In the genomic region with DNA sequence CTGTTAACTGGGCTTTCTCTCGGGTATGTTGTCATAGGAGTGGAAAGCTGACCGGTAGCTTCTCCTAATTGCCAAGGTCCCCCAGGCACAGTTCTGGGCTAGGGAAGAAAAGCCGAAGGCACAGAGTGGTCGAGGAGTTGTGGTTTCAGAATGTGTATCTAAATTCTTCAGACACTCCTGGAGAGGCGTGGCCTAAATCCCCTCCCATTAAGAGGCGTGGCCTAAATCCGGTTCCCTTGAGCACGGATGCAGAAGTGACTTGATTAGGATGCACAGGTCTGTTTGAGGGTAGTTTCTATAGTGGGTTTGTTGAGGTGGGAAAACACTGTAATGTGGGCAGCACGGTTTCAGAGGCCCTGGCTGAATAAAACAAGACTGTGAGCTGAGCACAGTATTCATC, we compare ENCODE assay signal across 14 mouse cellular contexts.
DNase-seq lines count a peak whose midpoint lies in the region; ATAC-seq and TF ChIP-seq lines count a peak whose summit lies in the region.
"Had no signal": no experiment of that assay in that cellular context is flagged by ENCODE, and none has a peak within 500 bp of the region (broad histone marks: within the 10 kb centered on the region; RNA-seq: fewer than 3 reads in every experiment).

No protein-coding gene starts in this region.

- intact Hi-C loops in left cerebral cortex, adult 2 months (cut with DNase I), result loop anchor here (2.0 to 5.0 kb wide), 3 partner anchors 27 to 103 kb away; a partner anchor contains a TSS

- 0 out of 2 replicates have a peak, but pooled peaks cover 2% of the 10 kb centered on the region for H3K4me1 ChIP-seq in hindbrain, embryonic 10.5 days (replicated peaks)
- H3K4me1 ChIP-seq: embryonic facial prominence, embryonic 13.5 days; limb, embryonic 10.5 days had no signal

- H3K27me3 ChIP-seq in hindbrain, embryonic 10.5 days (ENCODE audit: insufficient read depth, poor library complexity, severe bottlenecking), result no peaks in the 10 kb centered on the region
- H3K27me3 ChIP-seq: embryonic facial prominence, embryonic 13.5 days had no signal

- no peak overlapping the region for H3K4me3 ChIP-seq in left cerebral cortex, adult 2 months
- H3K4me3 ChIP-seq in hindbrain, embryonic 10.5 days, result no peak overlapping the region
- H3K4me3 ChIP-seq: embryonic facial prominence, embryonic 13.5 days; heart, adult 2 months; limb, embryonic 10.5 days had no signal

- no peaks in the 10 kb centered on the region for H3K36me3 ChIP-seq in hindbrain, embryonic 10.5 days
- H3K36me3 ChIP-seq: embryonic facial prominence, embryonic 13.5 days; limb, embryonic 10.5 days had no signal

- peak overlapping the region; percentile 63 for H3K27ac ChIP-seq in left cerebral cortex, adult 2 months
- H3K27ac ChIP-seq in hindbrain, embryonic 10.5 days, result no peak overlapping the region
- H3K27ac ChIP-seq: embryonic facial prominence, embryonic 13.5 days; heart, adult 2 months; limb, embryonic 10.5 days had no signal

- WGBS in hindbrain, embryonic 10.5 days, result 67% methylated on average over 9 of the region's 9 CpGs

- TF ChIP-seq CTCF in left cerebral cortex, adult 2 months (IDR thresholded peaks at IDR 0.05), result no peak

- H3K9me3 ChIP-seq in hindbrain, embryonic 10.5 days, result no peaks in the 10 kb centered on the region
- H3K9me3 ChIP-seq: embryonic facial prominence, embryonic 13.5 days; limb, embryonic 10.5 days had no signal

- peak; percentile 39; the same call in 1 of the 2 replicates for ATAC-seq in megakaryocyte progenitor cell, adult 5-6 weeks (replicated peaks; ENCODE audit: poor library complexity)
- ATAC-seq: intestine, postnatal 0 days had no signal

- no peak for DNase-seq in left cerebral cortex, adult 2 months (ENCODE audit: extremely low spot score in 1 of 2, low spot score in 2 of 2)
- no peak for DNase-seq in left cerebral cortex, adult 8-10 months (ENCODE audit: low spot score in 2 of 2)
- DNase-seq in 3134 (ENCODE audit: extremely low read depth, insufficient read length, low spot score) (peak; percentile 24), ES-CJ7 (ENCODE audit: low read depth, low spot score) (peak; percentile 62)
- DNase-seq in hindbrain, embryonic 10.5 days (ENCODE audit: low spot score), result no peak
- no peak for DNase-seq in gastrocnemius, adult 8-10 months (ENCODE audit: low spot score in 2 of 2)
- DNase-seq in T-cell, adult 2 months (ENCODE audit: low spot score), result no peak
- DNase-seq: adrenal gland, adult 8-10 months; heart, adult 2 months; heart, postnatal 36 days had no signal

Comparison
In these comparisons a context has a peak if more than half of its experiments do, and no peak if none do; other contexts are left out.
1. DNase-seq: peak in 3134 (single experiment) and ES-CJ7 (single experiment); none in left cerebral cortex, adult 2 months (0 of 2), left cerebral cortex, adult 8-10 months (0 of 2), hindbrain, embryonic 10.5 days (single experiment), gastrocnemius, adult 8-10 months (0 of 2) and T-cell, adult 2 months (single experiment).